Mouse (Mus musculus): ENCODE measurements around the gene Sms.

Sms gene

DNA sequence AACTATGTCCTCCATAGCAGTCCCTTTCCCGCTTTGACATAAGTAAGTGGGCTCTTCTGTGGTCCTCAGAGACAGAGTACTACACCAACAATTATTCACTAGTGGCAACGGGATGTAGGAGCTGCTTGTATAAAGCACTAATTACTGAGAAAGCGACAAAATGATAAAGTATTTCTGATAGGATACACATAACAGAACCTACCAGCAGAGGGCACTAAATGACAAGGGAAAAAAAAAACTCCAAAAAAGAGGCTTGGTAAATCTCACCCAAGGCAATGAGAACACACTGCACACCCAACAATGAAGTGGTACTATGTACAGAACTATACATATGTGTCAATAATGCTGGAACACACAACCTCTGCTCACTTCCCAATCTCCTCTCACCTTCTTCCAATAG lies 29.4 kb downstream of the Sms start:
- in situ Hi-C loops (cut with MboI; ENCODE audit: low sequenced_read_pairs) = no loop called here

DNA sequence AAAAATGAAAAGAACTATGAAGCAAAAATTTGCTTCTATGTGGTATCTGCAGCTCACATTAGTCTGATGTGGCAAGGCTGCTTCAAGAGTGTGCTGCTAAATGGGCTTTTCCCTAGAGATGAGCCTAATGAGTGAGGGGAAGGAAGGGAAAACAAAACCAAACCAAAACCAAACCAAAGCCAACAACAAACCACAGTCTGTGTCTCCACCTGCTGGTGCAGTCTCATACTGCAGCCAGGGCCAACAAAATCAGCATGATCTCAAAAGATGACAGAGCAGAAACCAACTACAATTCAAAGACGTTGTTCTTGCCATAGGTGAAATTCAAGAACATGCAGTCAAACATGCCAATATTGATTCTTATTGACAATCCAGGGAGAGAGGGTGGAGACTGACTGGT lies 37.7 kb downstream of the Sms start:
- in situ Hi-C loops (cut with MboI; ENCODE audit: low sequenced_read_pairs) = no loop called here

DNA sequence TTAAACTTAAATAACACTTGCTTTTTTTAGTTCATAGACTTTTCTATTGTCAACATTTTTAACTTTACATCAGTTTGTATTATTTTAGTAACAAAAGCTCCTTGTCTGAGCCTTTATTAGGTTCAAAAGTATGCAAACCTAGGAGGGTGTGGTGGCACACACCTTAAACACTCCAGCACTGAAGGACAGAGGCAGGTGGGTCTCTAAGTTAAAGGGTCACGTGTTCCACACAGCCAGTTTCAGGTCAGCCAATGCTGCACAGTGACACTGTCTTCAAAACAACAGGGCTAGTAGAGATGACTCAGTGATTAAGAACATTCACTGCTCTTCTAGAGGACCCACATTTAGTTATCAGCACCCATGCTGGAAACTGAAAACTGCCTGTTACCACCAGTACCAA lies 43.1 kb downstream of the Sms start:
- in situ Hi-C loops (cut with MboI; ENCODE audit: low sequenced_read_pairs) = no loop called here

DNA sequence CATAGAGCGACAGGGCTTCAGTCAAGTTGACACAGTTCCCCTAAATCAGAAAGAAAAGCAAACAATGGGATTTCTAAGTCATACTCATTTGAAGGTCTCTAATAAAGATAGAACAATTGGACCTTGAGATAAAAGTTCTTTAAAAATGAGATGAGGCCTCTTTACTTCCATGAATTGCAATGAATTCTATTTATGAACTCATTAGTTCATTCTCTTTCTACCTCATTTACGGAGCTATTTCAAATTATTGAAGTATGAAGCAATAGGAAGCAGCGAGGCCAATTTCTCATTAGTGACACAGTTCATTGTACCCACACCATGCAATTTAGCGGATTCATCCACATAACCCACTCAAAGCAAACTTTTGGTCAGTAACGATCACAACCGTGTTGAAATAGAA lies 44.7 kb downstream of the Sms start:
- in situ Hi-C loops (cut with MboI; ENCODE audit: low sequenced_read_pairs) = no loop called here

DNA sequence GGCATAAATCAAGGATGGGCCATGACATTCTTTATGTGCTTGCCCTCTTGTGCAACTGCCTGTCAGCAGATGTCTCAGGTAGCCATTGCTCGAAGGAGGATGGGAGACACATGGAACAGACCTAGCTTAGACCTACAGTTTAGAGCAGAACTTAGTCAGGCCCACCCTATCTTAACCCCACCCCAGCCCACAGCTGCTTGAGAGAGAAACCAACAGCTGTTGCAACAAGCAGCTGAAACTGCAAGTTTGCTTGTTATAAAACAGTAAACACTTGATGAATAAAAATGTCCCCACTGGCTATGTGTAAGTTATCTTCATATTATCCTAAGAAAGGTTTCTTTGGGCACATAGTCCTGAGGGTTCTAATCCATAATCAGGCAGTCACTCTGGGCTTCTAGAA lies 57.3 kb downstream of the Sms start:
- in situ Hi-C loops (cut with MboI; ENCODE audit: low sequenced_read_pairs) = no loop called here

DNA sequence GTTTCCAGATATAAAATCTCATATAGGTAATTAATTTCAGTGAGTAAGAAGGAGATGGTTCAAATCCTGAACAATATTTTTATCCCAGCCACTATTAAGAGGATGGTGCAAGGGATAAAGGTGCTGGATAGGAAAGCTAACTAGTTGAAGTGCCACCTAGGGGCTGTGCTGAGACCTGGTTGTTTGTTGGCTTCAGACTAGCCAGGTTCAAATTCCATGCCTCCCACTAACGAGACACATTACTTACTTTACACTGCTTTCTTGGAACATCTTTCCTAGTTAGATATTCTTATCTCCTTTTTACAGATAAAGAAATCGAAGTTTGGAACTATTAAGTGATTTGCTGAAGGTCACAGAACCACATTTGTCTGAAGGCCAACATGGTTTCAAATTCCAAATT lies 72.6 kb downstream of the Sms start:
- in situ Hi-C loops (cut with MboI; ENCODE audit: low sequenced_read_pairs) = no loop called here

DNA sequence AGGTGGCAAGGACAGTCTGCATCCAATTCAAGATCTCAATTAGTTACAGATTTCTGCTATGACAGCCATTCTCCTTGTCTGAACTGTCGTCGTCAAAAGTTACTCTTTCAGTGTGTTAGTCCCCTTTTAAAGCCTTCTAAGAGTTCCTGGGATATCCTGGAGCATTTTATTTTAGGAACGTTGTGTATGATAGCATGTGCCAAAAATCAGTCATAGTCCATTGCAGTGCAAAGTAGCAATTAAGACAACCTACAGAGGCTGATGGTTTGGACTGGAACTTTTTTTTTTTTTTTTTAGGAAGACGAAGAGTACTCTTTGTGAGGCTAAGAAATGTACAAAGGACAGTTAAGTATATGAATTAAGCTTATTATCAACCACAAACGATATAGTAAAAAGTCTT lies 76.9 kb downstream of the Sms start, which contains the start of gene Phex:
Phex (minus strand) TSS at position 101 of the 400 bp plus-strand sequence.
- in situ Hi-C loops (cut with MboI; ENCODE audit: low sequenced_read_pairs) = no loop called here

DNA sequence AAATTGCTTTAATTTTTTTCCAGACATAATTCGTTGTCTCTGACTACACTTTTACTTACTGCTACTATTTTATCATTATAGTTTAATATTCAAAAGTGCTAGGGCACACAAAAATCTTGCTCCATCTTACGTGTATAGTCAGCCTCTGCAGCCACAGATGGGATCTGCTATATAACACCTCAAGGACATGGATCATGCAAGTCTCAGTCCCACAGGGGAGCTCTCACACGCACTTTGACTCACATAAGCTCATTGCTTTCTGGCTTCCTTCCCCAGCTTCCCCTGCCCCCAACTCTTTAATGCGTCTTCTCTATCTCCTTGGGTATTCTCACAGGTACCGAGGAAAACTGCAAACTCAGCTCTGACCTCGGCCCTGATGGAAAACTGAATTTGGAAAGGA lies 87.2 kb downstream of the Sms start:
- in situ Hi-C loops (cut with MboI; ENCODE audit: low sequenced_read_pairs) = no loop called here

Measured in CH12F3 (cell line).